Mouse (Mus musculus): ENCODE results near the gene Iqsec1.

DNA sequence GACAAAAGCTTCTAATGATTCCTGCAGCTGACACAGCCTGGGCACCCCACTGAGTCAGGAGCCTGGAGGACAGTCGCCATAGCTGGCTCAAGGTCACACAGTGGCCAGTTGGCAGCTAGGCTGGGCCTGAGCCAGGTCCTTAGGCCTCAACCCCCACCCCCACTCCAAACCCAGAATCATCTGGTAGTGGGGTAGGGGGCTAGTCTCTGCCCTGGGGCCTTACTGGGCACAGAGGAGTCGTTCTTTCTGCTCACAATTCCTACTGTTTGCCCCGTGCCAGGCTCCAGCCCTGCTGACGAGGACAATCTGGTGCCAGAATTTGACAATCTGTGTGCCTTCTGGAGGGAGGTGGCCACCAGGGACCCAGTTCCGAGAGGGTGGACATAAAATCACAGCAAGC lies 258.7 kb downstream of the Iqsec1 start:
- TF ChIP-seq POLR2A (IDR thresholded peaks at IDR 0.05; ENCODE audit: extremely low read depth, insufficient read depth, low read length) (no peak), CTCF (IDR thresholded peaks at IDR 0.05; ENCODE audit: low read depth, low read length) (no peak)
